Mouse (Mus musculus) embryonic fibroblast, embryonic 13.5 days (primary cell): ENCODE data around the gene Ttc41. TPM values are rescaled to one million over a fixed set of nuclear protein-coding genes. Genes with fewer than 3 reads are reported as not detected.

Source experiments
- H3K27ac ChIP-seq: 2 replicates; pipeline ENCODE4 v1.5.1; 2012; ENCODE audit warnings: low read length, control low read depth, inconsistent platforms; ENCODE audit not compliant: insufficient read depth
- H3K4me1 ChIP-seq: 2 replicates; pipeline ENCODE4 v1.6.1; 2011; ENCODE audit warnings: low read length; ENCODE audit not compliant: control insufficient read depth, insufficient read depth
- H3K4me3 ChIP-seq: 2 replicates; pipeline ENCODE4 v1.5.1; 2011; ENCODE audit warnings: mild to moderate bottlenecking, control low read depth, low read length; ENCODE audit not compliant: insufficient read depth
- CTCF ChIP-seq: IDR thresholded peaks from 2 replicates; pipeline ENCODE4 v1.5.1; 2011; ENCODE audit warnings: mild to moderate bottlenecking, control low read depth, low read length, moderate library complexity, borderline replicate concordance; ENCODE audit not compliant: insufficient read depth
- POLR2A ChIP-seq: IDR thresholded peaks from 2 replicates; pipeline ENCODE4 v1.6.1; 2011; ENCODE audit warnings: low read depth, mild to moderate bottlenecking, control low read depth, low read length, moderate library complexity
- polyA plus RNA-seq: library from polyadenylated mRNA; stranded (reverse); fragments of >200 nt; gene quantifications from 2 replicates; pipeline ENCODE4 v1.2.4, GENCODE M21; 2011; ENCODE audit warnings: low read depth; ENCODE audit not compliant: missing spikeins, insufficient read length

The Ttc41 gene
- polyA plus RNA-seq, 1 experiment, result 1.9 TPM

GRCm38 (mm10) chr10:86793509-86793951 is 87.9 kb downstream of the Ttc41 start:
- Histone ChIP-seq H3K4me1 (peaks cover 9% of the 10 kb centered on the region), H3K27ac (no peak overlapping the region), H3K4me3 (no peak overlapping the region)
- no peak for TF ChIP-seq POLR2A
- no peak for TF ChIP-seq CTCF

GRCm38 (mm10) chr10:86794196-86794595 is 88.6 kb downstream of the Ttc41 start:
- H3K4me3 ChIP-seq, result no peak overlapping the region
- peaks cover 6% of the 10 kb centered on the region for H3K4me1 ChIP-seq
- no peak overlapping the region for H3K27ac ChIP-seq
- TF ChIP-seq CTCF (no peak), POLR2A (no peak)

GRCm38 (mm10) chr10:86794794-86795535 is 89.4 kb downstream of the Ttc41 start:
- no peak overlapping the region for H3K4me3 ChIP-seq

GRCm38 (mm10) chr10:86796073-86796741 is 90.6 kb downstream of the Ttc41 start:
- peaks cover 2% of the 10 kb centered on the region; the same call in 1 of the 2 replicates for H3K4me1 ChIP-seq
- TF ChIP-seq POLR2A (no peak; the same call in 1 of the 2 replicates), CTCF (no peak)
- H3K4me3 ChIP-seq, result no peak overlapping the region
- no peak overlapping the region for H3K27ac ChIP-seq

More at GRCm38 (mm10) chr10:86794794-86795535, 89.4 kb downstream of the Ttc41 start:
- no peak for TF ChIP-seq CTCF
- TF ChIP-seq POLR2A, result no peak
- Histone ChIP-seq H3K27ac (no peak overlapping the region), H3K4me1 (peaks cover 2% of the 10 kb centered on the region; the same call in 1 of the 2 replicates)

GRCm38 (mm10) chr10:86807362-86807761 is 101.8 kb downstream of the Ttc41 start:
- TF ChIP-seq POLR2A, result no peak
- no peak for TF ChIP-seq CTCF
- Histone ChIP-seq H3K27ac (no peak overlapping the region), H3K4me3 (no peak overlapping the region), H3K4me1 (no peaks in the 10 kb centered on the region)

GRCm38 (mm10) chr10:86808013-86808758 is 102.6 kb downstream of the Ttc41 start:
- Histone ChIP-seq H3K4me1 (no peaks in the 10 kb centered on the region), H3K27ac (no peak overlapping the region), H3K4me3 (no peak overlapping the region)
- TF ChIP-seq CTCF (no peak), POLR2A (no peak)

- Histone ChIP-seq H3K4me3 (no peak overlapping the region), H3K27ac (no peak overlapping the region), H3K4me1 (no peaks in the 10 kb centered on the region)
- TF ChIP-seq CTCF, result no peak
- TF ChIP-seq POLR2A, result no peak
Measured at GRCm38 (mm10) chr10:86810000-86810399, 104.4 kb downstream of the Ttc41 start.

- H3K27ac ChIP-seq, result no peak overlapping the region
- TF ChIP-seq CTCF (no peak), POLR2A (no peak)
- H3K4me3 ChIP-seq, result no peak overlapping the region
- no peaks in the 10 kb centered on the region for H3K4me1 ChIP-seq
Measured at GRCm38 (mm10) chr10:86810612-86811011, 105.0 kb downstream of the Ttc41 start.

- TF ChIP-seq POLR2A (no peak), CTCF (no peak)
- Histone ChIP-seq H3K4me1 (no peaks in the 10 kb centered on the region), H3K27ac (no peak overlapping the region)
Measured at GRCm38 (mm10) chr10:86814292-86815131, 108.9 kb downstream of the Ttc41 start.

More at GRCm38 (mm10) chr10:86814292-86815131, 108.9 kb downstream of the Ttc41 start:
- H3K4me3 ChIP-seq, result no peak overlapping the region
